Mouse (Mus musculus) lung, postnatal 4 days (tissue): Measurements from ENCODE around the gene C2cd5.
"Not testable (repeated sequence)": the region's sequence is repeated elsewhere in the genome, so short reads cannot be mapped to it uniquely, and the experiment has no call there.

Experiments used
- DNase-seq, 2 experiments: peaks; one replicate each; pipeline ENCODE4 v3.0.0; 2021

Gene C2cd5

DNA sequence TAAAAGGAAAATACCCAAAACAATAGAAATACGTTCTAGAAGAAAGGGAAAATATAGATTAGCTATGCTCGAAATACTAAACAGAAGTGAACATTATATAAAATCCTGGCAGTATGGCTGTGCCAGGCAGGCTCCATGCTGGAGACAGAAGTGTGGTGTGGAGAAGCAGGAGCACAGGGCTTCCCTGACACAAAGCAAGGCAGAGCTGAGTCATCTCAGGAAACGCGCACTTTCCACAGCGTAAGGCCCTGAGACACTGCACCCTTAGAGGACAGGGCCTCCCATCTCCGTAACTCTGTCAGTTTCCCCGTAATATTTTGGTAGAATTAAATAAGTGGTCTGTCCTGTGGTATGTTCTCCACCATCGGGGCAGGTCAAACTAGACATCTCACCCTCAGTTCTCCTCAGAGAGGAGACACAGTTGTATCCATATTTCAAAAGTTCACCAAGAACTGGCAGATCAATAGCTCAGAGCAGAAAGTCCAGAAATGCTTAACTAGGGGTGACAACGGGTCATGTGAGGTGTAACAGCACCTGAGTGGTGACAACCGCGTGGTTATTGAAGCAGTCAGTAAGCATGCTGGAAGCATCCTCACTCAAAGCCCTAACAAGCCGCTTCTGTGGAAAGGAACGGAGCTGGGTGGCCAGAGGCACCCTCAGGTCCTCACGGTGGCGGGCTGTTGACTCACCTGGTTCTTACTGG, 87.3 kb downstream of the C2cd5 start:
- no peak for DNase-seq

DNA sequence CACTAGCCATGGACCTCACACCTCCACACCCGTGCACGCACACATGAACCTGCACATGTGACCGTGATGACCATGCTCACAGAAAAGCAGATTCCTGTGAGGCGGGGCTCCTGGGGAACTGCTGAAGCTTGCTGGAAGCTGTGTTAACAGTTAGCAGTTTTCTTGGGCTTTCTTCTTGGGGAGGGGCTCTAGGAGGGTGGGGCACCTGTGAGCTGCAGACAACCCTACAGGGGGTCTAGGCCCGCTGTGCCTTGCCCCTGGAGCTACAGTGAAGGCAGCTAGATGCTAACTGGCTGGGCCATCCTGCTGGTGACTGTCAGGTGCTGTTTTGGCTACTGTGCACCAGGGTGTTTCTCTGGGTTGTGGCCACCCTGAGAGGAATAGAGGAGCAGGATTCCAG, 91.1 kb downstream of the C2cd5 start:
- no peak for DNase-seq

DNA sequence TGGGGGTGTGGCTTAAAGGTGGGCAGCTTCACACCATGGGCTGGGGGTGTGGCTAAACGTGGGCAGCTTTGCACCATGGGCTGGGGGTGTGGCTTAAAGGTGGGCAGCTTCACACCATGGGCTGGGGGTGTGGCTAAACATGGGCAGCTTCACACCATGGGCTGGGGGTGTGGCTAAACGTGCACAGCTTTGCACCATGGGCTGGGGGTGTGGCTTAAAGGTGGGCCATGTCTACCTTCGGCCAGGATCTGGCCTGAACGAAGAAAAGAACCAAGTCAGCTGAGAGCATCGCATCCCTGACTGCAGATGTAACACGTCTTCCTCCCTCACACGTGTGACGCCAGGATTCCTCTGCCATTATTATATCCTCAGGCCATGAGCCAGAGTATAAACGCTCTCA, 94.7 kb downstream of the C2cd5 start:
- not testable (repeated sequence) for DNase-seq

DNA sequence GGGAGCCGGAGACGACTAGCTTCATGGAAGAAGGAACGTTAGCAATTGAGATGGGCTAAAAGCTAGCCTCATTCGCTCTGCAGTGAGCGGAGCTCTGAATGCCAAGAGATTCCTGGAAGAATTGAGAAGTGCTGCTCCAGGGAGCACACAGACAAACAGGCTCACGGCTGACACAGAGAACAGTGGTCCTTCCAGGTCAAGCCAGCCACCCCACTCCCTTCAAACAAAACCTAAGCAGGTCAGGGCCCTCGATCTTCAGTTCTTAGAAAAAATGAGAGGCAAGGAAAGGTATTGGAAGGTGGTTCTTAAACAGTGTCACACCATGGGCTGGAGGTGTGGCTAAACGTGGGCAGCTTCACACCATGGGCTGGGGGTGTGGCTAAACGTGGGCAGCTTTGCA, 95.1 kb downstream of the C2cd5 start:
- no peak for DNase-seq

DNA sequence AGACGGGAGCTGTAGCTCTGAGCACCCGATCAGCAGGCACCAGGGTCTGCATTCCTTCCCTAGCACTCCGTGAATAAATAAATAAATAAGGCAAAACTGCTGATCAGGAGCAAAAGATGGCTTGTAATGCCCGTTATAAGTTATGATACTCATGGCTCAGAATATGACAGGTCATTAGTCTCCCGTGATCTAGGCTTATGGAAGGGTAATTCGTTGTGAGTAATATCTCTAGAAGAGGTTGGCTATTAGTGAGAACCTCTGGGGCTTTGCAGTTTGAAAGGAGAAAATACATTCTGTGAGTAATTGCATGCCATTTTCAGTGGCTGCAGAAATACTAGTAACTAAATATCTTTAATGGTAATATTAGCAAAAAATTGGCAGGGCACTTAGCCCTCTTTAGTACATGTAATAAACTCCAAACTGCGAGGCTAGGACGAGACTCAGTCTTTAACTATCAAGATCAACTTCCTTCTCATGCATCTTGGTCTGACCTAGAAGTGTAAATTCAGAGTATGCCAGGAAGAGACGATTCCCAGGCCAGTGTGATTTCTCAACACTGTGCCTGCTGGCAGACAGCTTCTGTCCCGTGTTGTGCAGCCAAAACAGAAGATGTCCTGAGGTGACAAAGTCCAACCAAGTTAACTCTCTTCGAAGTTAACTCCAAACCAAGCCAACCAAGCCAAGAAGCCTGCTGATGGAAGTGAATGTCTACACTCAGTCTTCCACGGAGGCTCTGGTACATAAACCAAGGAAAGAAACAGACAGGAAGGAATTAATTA, 101.5 kb downstream of the C2cd5 start:
- no peak for DNase-seq

DNA sequence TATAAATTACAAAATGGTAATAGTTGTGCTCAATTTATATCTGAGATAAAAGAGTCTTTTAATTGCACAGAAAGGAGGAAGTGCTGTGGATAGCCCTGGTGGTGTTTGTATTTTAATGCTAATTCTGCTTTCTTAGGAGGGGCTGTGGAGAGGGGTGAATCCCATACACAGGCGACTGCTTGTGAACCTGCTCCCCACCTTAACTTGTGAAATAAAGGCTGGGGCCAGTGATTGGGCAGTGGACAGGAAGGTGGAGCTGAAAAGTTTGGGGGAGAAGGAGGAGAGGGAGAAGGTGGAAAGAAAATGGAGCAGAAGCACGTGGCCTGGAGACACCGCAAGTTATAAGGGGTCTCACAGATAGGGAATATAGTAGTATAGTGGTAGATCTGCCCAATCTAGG, 103.1 kb downstream of the C2cd5 start:
- DNase-seq, result no peak

DNA sequence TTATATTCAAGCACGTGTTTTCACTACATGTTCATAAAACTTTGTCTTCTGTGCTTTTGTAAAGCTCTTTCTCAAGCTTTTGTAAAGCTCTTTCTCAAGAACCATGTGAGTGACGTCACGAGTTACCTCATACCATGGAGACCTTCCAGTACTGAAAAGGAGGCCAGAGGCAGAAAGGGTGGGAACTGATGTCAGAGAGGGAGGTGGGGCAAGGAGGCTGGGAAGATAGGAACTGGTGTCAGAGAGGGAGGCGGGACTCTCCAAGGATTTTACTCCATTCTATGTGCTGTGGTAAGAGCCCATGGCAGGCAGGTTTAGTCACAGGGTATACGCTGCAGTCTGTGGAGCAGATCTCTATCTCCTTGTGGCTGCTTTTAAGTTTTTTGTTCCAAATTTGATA, 104.4 kb downstream of the C2cd5 start:
- DNase-seq, result peak in 1 of 2 experiments; percentile 30

DNA sequence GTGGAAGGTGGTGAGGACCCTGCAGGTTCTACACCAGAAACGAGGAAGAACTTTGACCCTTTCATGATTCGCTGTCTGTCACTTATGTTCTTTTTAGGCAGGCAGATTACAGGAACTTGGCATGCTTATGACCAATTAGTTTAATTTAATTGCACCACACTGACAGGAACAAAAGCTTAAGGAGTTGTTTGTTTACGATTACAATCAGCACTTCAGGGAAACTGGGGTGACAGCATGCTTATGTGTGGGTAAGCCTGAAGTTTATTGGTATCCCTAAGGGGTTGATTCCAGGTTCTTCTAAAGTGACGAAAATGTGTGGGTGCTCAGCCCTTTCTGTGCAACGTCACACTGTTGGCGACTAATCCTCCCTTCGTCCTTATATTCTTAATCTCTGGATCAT, 105.1 kb downstream of the C2cd5 start:
- no peak for DNase-seq

DNA sequence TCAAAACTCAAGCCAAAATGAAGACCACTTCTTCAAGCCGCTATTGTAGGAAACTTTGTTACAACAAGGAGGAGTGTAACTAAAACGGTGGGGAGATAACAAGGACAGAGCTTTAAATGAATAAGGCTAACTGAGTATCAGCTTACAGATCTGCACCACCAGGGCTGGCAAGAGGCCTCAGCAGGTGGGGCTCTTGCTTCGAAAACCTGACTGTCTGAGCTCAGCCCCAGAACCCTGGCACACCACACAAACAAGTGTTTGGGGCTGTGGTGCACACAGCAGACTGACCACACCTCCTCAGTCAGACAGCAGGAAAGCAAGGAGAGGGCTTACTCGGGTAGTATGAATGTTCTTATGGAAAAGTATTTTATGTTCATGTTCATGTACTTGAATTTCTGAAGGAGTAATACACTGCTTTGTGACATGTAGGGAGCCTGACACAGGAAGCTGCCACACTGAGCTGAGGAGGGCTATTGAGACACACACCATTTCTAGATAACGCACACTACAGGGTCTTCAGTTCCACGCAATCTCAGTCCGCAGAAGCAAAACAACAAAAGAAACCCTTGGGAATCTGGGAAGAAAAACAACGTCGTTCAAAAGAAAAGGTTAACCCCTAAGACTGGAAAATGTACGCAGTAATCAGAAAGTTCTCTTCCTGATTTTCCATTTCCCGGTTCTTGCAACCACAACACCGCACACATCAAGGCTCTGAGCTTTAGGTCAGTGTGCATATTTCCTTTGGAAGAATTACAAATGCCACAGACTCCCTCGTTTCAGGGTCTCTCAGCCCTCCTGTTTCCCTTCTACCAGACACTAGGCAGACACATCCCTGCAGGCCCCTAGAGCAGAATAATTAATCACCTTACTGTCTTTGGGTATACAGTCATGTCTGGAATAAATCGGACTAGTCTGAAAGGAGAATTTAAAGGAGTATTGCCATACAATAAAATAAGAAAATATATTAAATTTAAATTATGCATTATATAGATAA, 105.9 kb downstream of the C2cd5 start:
- no peak for DNase-seq

DNA sequence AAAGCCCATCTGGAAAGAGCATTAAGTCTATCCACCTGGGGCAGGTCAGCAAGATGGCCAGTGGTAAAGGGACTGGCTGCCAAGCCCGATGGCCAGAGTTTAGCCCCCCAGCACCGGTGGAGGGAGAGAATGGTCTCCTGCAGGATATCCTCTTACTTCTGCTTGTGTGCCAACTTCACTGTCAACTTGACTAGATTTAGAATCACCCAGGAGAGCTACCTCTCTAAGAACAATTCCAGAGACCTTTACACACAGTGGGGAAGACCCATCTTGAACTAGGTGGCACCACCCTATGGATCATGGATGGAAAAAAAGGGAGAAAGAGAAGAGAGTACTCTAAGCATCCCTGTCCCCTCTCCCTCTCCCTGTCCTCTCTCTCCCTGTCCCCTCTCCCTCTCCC, 107.0 kb downstream of the C2cd5 start:
- no peak for DNase-seq

DNA sequence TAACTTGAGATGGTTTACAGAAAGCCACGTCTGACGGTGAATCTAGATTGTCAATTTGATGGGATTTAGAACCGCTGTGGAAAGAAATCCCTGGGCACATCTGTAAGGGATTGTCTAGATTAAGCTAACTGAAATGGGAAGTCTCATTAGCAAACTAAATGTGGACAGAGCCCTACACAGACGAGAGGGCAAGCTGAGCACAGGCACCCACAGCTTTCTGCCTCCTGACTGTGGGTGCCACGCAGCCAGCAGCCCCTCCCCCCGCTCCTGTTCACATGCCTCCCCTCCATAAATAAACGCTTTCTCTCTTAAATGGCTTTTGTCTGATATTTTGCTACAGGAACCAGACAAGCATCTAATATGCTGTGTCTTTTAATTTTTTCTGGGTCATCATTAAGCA, 107.8 kb downstream of the C2cd5 start:
- DNase-seq, result no peak

DNA sequence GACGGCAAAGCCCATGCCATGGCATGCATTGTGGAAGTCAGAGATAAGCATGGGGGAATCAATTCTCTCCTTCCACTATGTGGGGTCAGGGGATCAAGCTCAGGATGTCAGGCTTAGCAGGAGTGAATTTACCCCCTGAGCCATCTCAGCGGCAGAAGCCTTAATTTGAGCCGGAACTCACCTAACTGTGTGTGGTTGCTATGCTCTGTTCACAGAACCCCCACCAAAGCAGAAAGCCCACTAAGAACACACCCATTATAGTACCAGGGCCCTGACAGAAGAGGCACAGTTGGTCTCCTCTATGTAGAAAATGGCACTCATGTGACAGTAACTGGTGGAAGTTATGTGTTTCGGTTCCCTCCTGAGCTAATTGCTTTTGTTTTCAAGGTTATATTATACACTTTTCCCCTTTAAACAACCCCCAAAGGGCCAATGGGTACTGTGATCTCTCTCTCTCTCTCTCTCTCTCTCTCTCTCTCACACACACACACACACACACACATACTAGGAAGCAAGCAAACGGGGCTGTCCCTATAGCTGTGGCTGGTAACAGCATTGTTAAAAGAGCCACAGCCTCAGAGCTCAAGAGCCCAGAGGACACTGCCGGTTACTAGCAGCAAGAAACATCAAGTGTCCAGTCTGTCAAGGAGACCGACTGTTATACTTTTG, 108.4 kb downstream of the C2cd5 start:
- no peak for DNase-seq

DNA sequence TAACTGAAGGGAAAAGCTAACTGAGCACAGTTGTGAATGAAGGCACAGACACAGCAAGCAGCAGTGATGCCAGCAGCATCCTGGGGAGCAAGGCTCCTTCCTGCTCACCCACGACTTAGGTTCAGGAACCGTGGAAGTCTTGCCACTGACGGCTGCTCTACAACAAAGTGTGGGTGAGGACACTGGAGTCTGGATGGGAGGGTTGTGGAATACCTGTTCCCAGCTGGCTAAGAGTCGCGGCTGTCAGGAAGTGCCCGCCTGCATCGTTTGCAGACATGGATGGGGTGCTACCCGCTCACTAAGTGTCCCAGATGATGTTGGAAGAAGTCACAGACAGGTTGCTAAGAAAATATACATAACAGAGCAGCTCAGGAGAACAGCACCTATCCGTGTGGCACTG, 109.4 kb downstream of the C2cd5 start:
- DNase-seq, result no peak

DNA sequence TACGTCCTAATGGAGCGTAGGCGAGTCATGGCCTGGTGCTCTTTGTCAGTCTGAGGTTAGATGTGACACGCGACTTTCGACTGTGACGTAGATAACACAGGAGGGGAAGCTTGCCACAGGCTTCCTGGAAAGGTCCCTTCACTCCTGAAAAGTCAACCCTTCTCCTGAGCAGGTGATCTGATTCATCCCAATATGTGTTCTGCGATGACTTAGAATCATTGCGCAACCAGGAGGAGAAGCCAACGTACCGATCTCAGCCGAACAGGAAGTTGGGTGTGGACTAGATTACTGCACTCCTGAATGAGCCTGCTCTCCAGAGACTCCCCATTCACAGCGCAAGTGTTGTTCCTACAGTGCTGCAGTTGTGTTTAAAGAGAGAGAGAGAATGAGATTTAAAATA, 110.4 kb downstream of the C2cd5 start:
- DNase-seq, result no peak

DNA sequence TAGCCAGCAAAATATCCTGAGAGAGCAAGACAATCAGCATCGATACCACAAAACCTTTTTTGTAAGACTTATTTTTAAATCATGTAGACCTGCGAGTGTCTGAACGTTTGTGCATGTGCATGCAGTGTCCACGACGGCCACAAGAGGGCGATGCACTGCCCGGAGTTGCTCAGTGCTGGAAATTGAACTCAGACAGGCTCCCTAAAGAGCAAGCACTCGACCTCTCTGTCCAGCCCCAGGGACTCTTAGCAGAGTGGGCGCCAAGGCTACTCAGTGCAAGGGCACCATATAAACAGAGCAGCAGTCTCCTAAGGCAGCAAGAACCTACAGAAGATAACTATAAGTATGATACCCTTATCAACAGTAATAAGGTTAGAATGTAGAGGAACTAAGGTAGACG, 111.2 kb downstream of the C2cd5 start:
- DNase-seq, result peak; percentile 52 to 76

DNA sequence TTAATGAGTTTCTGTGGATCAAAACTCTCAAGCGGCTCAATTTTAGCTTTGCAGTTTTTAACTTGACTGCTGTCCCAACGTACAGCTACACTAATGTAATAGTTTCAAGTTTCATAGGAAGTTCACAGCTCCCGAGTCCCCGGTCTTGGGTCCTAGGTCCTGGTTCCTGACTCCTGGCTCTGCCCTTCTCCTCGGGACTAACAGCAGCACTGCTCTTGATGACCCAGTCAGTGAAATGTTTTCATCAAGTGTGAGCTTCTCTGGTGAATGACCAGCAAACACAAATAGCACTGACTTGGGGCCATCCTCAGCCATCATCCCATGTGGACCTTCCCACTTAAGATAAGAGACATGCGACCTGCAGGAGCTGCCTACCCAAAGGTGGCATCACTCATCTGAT, 111.7 kb downstream of the C2cd5 start:
- no peak for DNase-seq

DNA sequence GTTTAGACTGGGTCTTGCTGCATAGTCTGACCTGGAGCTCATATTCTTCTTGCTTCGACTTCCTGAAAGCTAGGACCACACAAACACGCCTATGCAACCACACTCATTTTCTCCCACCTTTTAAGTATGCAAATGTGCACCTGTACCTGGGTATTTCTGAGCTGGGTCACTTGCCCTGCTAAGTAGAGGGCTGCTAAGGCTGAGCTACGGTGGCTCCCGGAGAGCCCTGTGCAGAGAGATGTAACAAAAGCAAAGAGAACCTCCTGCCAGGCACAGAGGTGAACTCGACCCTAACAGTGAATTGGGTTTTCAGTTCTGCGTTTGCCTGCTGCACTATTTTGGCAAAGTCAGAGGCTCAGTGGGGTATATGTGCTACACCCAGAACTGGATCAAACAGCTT, 112.3 kb downstream of the C2cd5 start:
- no peak for DNase-seq

DNA sequence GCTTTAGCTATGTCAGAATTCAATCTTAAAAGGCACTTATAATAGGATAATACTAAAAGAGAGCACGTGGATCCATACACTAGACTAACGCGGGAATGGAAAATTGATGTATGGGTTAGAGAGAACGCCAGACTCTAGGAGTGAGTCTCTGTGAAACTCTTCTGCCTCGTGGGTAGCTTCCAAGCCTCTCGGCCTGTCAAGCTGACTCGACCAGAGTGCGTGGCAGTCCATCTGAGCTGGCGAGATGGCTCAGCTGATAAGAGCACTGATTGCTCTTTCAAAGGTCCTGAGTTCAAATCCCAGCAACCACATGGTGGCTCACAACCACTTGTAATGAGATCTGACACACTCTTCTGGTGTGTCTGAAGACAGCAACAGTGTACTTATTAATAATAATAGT, 113.2 kb downstream of the C2cd5 start:
- not testable (repeated sequence) for DNase-seq

DNA sequence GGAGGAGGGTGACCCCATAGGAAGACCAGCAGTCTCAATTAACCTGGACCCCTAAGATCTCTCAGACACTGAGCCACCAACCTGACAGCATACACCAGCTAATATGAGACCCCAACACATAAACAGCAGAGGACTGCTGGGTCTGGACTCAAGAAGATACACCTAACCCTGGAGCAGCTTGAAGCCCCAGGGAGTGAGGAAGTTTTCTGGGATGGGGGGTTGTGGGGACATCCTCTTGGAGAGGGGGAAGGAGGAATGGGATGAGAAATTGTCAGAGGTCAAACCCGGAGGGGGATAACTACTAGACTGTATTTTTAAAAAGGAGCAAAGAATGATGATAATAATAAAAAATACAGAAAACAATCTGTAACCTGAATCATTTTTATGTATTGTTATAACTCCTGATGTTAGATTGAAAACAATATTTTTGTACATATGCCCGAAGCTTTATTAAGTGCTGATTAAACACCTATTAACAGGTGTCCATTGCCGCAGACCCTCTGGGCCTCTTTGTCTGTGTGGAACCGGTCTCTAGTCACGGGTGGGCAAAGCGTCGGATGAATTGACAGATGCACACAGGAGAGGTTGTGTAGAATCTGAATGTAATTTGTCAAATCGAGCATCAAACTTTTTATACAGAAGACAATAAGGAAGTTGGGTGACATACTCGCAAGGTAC, 114.2 kb downstream of the C2cd5 start:
- DNase-seq, result not testable (repeated sequence)

DNA sequence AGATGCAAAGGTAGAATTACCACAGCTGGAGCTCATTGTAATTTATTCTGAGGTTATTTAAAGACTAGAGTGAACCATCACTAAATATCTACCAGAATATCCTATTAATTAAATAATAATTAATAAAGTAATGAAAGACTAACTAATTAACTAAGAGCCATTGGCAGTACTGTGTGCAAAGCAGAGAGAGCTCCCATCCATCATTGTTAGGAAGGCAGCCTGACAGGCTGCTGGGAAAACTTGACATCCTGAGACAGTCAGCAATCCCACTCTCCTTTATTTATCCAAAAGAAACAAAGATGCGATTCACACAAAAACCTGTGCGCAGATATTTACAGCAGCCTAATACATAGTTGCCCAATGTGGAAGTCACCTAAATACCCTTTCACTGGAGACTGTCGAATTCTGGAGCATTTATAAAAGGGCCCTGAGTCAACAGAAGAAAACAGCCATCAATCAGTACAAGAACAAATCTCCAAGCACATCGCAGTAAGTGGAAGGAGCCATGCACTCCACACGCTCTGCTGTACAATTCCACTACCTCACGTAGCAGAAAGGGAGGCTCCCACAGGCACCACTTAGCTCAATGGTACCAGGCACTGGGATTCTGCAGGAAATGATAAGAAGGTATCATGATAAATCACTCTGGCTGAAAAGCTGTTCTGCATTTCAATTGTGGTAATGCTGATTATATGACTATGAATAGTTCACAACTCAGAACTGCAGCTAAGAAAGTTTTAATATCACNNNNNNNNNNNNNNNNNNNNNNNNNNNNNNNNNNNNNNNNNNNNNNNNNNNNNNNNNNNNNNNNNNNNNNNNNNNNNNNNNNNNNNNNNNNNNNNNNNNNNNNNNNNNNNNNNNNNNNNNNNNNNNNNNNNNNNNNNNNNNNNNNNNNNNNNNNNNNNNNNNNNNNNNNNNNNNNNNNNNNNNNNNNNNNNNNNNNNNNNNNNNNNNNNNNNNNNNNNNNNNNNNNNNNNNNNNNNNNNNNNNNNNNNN, 120.0 kb downstream of the C2cd5 start:
- DNase-seq, result no peak

DNA sequence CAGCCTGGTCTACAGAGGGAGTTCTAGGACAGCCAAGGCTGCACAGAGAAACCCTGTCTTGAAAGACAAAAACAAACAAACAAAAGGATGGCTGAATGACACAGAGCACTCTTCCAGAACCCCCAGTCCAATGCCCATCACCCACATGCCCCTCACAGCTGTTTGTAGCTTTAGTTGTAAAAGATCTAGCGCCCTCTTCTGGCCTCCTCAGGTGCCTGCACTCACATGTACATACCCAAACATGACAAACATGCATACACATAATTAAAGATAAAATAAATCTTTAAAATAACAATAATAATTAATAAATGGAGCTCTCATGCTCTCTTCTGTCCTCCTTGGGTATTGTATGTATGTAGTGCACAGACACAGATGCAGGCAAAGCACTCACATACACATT, 122.7 kb downstream of the C2cd5 start:
- DNase-seq, result no peak
